Mouse (Mus musculus): ENCODE measurements around the gene Flnb. TPM values are rescaled to one million over a fixed set of nuclear protein-coding genes. Genes with fewer than 3 reads are reported as not detected.

Gene Flnb
- polyA plus RNA-seq, 1 experiment from 2014 or later, result 16.5 TPM

- H3K4me1 ChIP-seq (replicated peaks; ENCODE audit: control insufficient read depth, insufficient read depth, low read length), result no peaks in the 10 kb centered on the region
- WGBS, result 89% methylated on average over 5 of the region's 5 CpGs
- no peak overlapping the region for H3K27ac ChIP-seq (ENCODE audit: low read depth, low read length)
- ATAC-seq (ENCODE audit: low FRiP score) (no peak), DNase-seq (ENCODE audit: low spot score) (no peak)
- no peaks in the 10 kb centered on the region for H3K27me3 ChIP-seq (ENCODE audit: control insufficient read depth, insufficient read depth, low read length)
- H3K4me2 ChIP-seq (replicated peaks; ENCODE audit: low read depth, low read length), result no peak overlapping the region
- H3K9me3 ChIP-seq (ENCODE audit: control insufficient read depth, low read length), result no peaks in the 10 kb centered on the region
- peaks cover 3% of the 10 kb centered on the region; the same call in 1 of the 2 replicates for H3K36me3 ChIP-seq (ENCODE audit: control insufficient read depth, insufficient read depth, low read length)
- H3K4me3 ChIP-seq (ENCODE audit: low read depth, low read length), result no peak overlapping the region
- no peak overlapping the region for H3K9ac ChIP-seq (ENCODE audit: low read depth, low read length)
These were observed 45.4 kb downstream of the Flnb start for GRCm38 (mm10) chr14:7863199-7863598.

DNA sequence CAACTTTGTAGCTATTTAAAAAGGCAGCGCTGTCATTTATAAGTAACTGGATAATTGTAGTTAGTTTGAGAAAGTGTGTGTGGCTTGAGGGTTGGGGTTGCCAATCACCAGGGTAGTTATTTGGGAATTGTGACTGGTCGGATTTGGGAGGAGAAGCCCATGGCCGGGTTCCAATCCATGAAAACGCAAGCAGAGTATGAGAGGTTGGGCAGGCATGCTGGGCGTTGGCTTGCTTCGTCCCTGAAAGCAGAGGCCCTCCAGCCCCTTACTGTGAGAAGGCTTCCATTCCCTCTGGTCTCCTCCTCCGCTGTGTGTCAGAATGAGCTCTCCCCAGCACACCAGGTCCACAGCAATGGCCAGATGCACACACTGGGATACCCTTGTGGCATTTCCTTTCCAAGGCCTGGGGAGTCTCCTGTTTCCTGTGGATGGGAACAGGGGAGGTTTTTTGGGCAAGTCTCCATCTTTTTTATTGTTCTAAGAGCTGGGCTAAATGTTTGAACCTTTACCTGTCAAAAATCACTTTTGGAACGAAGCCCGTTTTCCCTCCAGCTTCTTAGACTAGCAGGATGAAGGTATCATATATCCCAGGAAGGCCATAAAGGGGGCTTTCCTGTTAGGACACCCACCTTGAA is 46.2 kb downstream of the Flnb start:
- no peak overlapping the region for H3K27ac ChIP-seq (ENCODE audit: low read depth, low read length)
- no peaks in the 10 kb centered on the region for H3K27me3 ChIP-seq (ENCODE audit: control insufficient read depth, insufficient read depth, low read length)
- no peak overlapping the region for H3K4me3 ChIP-seq (ENCODE audit: low read depth, low read length)
- H3K9ac ChIP-seq (ENCODE audit: low read depth, low read length), result no peak overlapping the region
- peaks cover 3% of the 10 kb centered on the region; the same call in 1 of the 2 replicates for H3K36me3 ChIP-seq (ENCODE audit: control insufficient read depth, insufficient read depth, low read length)
- ATAC-seq (ENCODE audit: low FRiP score) (no peak), DNase-seq (ENCODE audit: low spot score) (no peak)
- no peaks in the 10 kb centered on the region for H3K9me3 ChIP-seq (ENCODE audit: control insufficient read depth, low read length)
- no peaks in the 10 kb centered on the region for H3K4me1 ChIP-seq (replicated peaks; ENCODE audit: control insufficient read depth, insufficient read depth, low read length)
- H3K4me2 ChIP-seq (replicated peaks; ENCODE audit: low read depth, low read length), result no peak overlapping the region
- 73% methylated on average over 9 of the region's 9 CpGs for WGBS

GRCm38 (mm10) chr14:7864506-7864899 is 46.7 kb downstream of the Flnb start:
- Histone ChIP-seq H3K27ac (ENCODE audit: low read depth, low read length) (no peak overlapping the region), H3K9me3 (ENCODE audit: control insufficient read depth, low read length) (no peaks in the 10 kb centered on the region), H3K27me3 (ENCODE audit: control insufficient read depth, insufficient read depth, low read length) (no peaks in the 10 kb centered on the region), H3K4me3 (ENCODE audit: low read depth, low read length) (no peak overlapping the region), H3K4me2 (replicated peaks; ENCODE audit: low read depth, low read length) (no peak overlapping the region), H3K9ac (ENCODE audit: low read depth, low read length) (no peak overlapping the region), H3K36me3 (ENCODE audit: control insufficient read depth, insufficient read depth, low read length) (peaks cover 3% of the 10 kb centered on the region; the same call in 1 of the 2 replicates), H3K4me1 (replicated peaks; ENCODE audit: control insufficient read depth, insufficient read depth, low read length) (no peaks in the 10 kb centered on the region)
- no peak for DNase-seq (ENCODE audit: low spot score)
- ATAC-seq (ENCODE audit: low FRiP score), result no peak
- 81% methylated on average over 9 of the region's 9 CpGs for WGBS

DNA sequence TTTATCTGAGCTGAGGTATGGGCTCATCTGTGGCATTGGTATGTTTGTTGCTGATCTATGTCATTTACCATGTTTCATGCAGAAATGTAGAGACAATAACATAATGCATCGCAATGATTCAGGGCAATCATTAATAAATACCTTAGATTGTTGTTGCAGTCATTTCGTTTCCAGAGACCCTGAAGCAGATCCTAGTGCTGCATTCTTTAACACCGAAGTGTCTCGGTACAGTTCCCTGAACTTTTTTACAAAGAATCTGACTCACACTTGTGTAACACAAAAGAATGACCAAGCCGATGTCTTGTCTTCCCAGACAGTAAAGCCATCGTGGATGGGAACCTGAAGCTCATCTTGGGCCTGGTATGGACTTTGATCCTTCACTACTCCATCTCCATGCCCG is 49.5 kb downstream of the Flnb start:
- ATAC-seq (ENCODE audit: low FRiP score) (no peak), DNase-seq (ENCODE audit: low spot score) (no peak)
- H3K36me3 ChIP-seq (ENCODE audit: control insufficient read depth, insufficient read depth, low read length), result peaks cover 3% of the 10 kb centered on the region; the same call in 1 of the 2 replicates
- no peak overlapping the region for H3K27ac ChIP-seq (ENCODE audit: low read depth, low read length)
- H3K4me3 ChIP-seq (ENCODE audit: low read depth, low read length), result no peak overlapping the region
- no peaks in the 10 kb centered on the region for H3K4me1 ChIP-seq (replicated peaks; ENCODE audit: control insufficient read depth, insufficient read depth, low read length)
- H3K4me2 ChIP-seq (replicated peaks; ENCODE audit: low read depth, low read length), result no peak overlapping the region
- H3K9me3 ChIP-seq (ENCODE audit: control insufficient read depth, low read length), result no peaks in the 10 kb centered on the region
- H3K27me3 ChIP-seq (ENCODE audit: control insufficient read depth, insufficient read depth, low read length), result no peaks in the 10 kb centered on the region
- WGBS, result 93% methylated on average over 7 of the region's 7 CpGs
- H3K9ac ChIP-seq (ENCODE audit: low read depth, low read length), result no peak overlapping the region

DNA sequence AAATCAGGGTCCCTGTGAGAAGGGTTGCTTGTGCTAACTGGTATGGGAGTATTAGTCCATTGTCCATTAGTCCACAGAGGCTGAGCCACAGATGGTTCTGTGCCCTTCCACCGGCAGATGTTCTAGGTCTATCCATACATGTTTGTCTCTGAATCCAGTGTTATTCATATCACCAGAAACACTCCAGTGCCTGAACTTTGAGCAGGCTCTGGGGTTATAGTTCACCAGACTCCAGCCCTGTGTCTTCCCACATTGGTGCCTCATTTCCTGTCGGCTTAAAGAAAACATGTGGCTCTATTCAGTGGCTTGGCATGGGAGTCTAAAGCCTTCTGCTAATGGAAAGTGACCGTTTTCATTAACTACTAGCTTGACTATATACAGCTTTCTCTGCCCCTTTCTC is 50.1 kb downstream of the Flnb start:
- H3K36me3 ChIP-seq (ENCODE audit: control insufficient read depth, insufficient read depth, low read length), result peaks cover 3% of the 10 kb centered on the region; the same call in 1 of the 2 replicates
- no peaks in the 10 kb centered on the region for H3K9me3 ChIP-seq (ENCODE audit: control insufficient read depth, low read length)
- ATAC-seq (ENCODE audit: low FRiP score) (no peak), DNase-seq (ENCODE audit: low spot score) (no peak)
- no peak overlapping the region for H3K9ac ChIP-seq (ENCODE audit: low read depth, low read length)
- H3K27me3 ChIP-seq (ENCODE audit: control insufficient read depth, insufficient read depth, low read length), result no peaks in the 10 kb centered on the region
- no peaks in the 10 kb centered on the region for H3K4me1 ChIP-seq (replicated peaks; ENCODE audit: control insufficient read depth, insufficient read depth, low read length)
- no peak overlapping the region for H3K27ac ChIP-seq (ENCODE audit: low read depth, low read length)
- 81% methylated on average over 3 of the region's 3 CpGs for WGBS
- H3K4me2 ChIP-seq (replicated peaks; ENCODE audit: low read depth, low read length), result no peak overlapping the region
- H3K4me3 ChIP-seq (ENCODE audit: low read depth, low read length), result no peak overlapping the region

GRCm38 (mm10) chr14:7869796-7870195 is 52.0 kb downstream of the Flnb start:
- WGBS, result 94% methylated on average over 6 of the region's 6 CpGs
- H3K4me3 ChIP-seq (ENCODE audit: low read depth, low read length), result no peak overlapping the region
- ATAC-seq (ENCODE audit: low FRiP score) (no peak), DNase-seq (ENCODE audit: low spot score) (no peak)
- H3K27ac ChIP-seq (ENCODE audit: low read depth, low read length), result no peak overlapping the region
- H3K9ac ChIP-seq (ENCODE audit: low read depth, low read length), result no peak overlapping the region
- H3K27me3 ChIP-seq (ENCODE audit: control insufficient read depth, insufficient read depth, low read length), result no peaks in the 10 kb centered on the region
- no peak overlapping the region for H3K4me2 ChIP-seq (replicated peaks; ENCODE audit: low read depth, low read length)
- no peaks in the 10 kb centered on the region for H3K9me3 ChIP-seq (ENCODE audit: control insufficient read depth, low read length)
- H3K36me3 ChIP-seq (ENCODE audit: control insufficient read depth, insufficient read depth, low read length), result peaks cover 3% of the 10 kb centered on the region; the same call in 1 of the 2 replicates
- no peaks in the 10 kb centered on the region for H3K4me1 ChIP-seq (replicated peaks; ENCODE audit: control insufficient read depth, insufficient read depth, low read length)

- H3K27me3 ChIP-seq (ENCODE audit: control insufficient read depth, insufficient read depth, low read length), result no peaks in the 10 kb centered on the region
- H3K9me3 ChIP-seq (ENCODE audit: control insufficient read depth, low read length), result no peaks in the 10 kb centered on the region
- no peak overlapping the region for H3K27ac ChIP-seq (ENCODE audit: low read depth, low read length)
- DNase-seq (ENCODE audit: low spot score), result no peak
- no peaks in the 10 kb centered on the region for H3K4me1 ChIP-seq (replicated peaks; ENCODE audit: control insufficient read depth, insufficient read depth, low read length)
- no peak overlapping the region for H3K9ac ChIP-seq (ENCODE audit: low read depth, low read length)
- no peak overlapping the region for H3K4me3 ChIP-seq (ENCODE audit: low read depth, low read length)
- H3K36me3 ChIP-seq (ENCODE audit: control insufficient read depth, insufficient read depth, low read length), result no peaks in the 10 kb centered on the region
- no peak for ATAC-seq (ENCODE audit: low FRiP score)
- no peak overlapping the region for H3K4me2 ChIP-seq (replicated peaks; ENCODE audit: low read depth, low read length)
- 87% methylated on average over 2 of the region's 2 CpGs for WGBS
These were observed 55.8 kb downstream of the Flnb start for GRCm38 (mm10) chr14:7873552-7873951.

- 90% methylated on average over 4 of the region's 4 CpGs for WGBS
- H3K27ac ChIP-seq (ENCODE audit: low read depth, low read length), result no peak overlapping the region
- H3K9me3 ChIP-seq (ENCODE audit: control insufficient read depth, low read length), result no peaks in the 10 kb centered on the region
- no peaks in the 10 kb centered on the region for H3K4me1 ChIP-seq (replicated peaks; ENCODE audit: control insufficient read depth, insufficient read depth, low read length)
- H3K27me3 ChIP-seq (ENCODE audit: control insufficient read depth, insufficient read depth, low read length), result no peaks in the 10 kb centered on the region
- H3K4me3 ChIP-seq (ENCODE audit: low read depth, low read length), result no peak overlapping the region
- no peak for DNase-seq (ENCODE audit: low spot score)
- no peak overlapping the region for H3K4me2 ChIP-seq (replicated peaks; ENCODE audit: low read depth, low read length)
- H3K9ac ChIP-seq (ENCODE audit: low read depth, low read length), result no peak overlapping the region
- no peaks in the 10 kb centered on the region for H3K36me3 ChIP-seq (ENCODE audit: control insufficient read depth, insufficient read depth, low read length)
- no peak for ATAC-seq (ENCODE audit: low FRiP score)
These were observed 56.7 kb downstream of the Flnb start for GRCm38 (mm10) chr14:7874495-7874894.

DNA sequence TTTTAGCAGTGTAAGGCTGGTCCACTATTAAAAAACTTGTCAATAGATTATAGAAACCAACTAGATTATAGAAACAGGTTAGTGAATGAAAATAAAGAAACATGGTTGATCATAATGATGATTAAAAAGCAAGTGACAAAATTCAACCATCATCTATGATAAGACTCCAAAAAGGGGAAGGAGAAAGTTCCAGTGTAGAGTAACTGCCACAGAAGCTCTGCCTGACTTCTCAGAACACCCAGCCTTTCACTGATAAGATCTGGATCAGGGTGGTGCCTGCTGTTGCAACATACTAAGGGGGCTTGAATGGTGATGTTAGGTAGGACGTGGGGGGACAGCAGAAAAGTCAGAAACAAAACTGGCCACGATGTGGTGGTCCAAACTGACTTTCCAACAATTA is 60.2 kb downstream of the Flnb start:
- Histone ChIP-seq H3K4me1 (replicated peaks; ENCODE audit: control insufficient read depth, insufficient read depth, low read length) (no peaks in the 10 kb centered on the region), H3K9me3 (ENCODE audit: control insufficient read depth, low read length) (no peaks in the 10 kb centered on the region), H3K4me2 (replicated peaks; ENCODE audit: low read depth, low read length) (no peak overlapping the region), H3K36me3 (ENCODE audit: control insufficient read depth, insufficient read depth, low read length) (no peaks in the 10 kb centered on the region), H3K27ac (ENCODE audit: low read depth, low read length) (no peak overlapping the region), H3K4me3 (ENCODE audit: low read depth, low read length) (no peak overlapping the region), H3K9ac (ENCODE audit: low read depth, low read length) (no peak overlapping the region), H3K27me3 (ENCODE audit: control insufficient read depth, insufficient read depth, low read length) (no peaks in the 10 kb centered on the region)
- ATAC-seq (ENCODE audit: low FRiP score) (no peak), DNase-seq (ENCODE audit: low spot score) (no peak)
- WGBS, result 76% methylated on average over 2 of the region's 2 CpGs
